Mouse (Mus musculus): ENCODE results near the gene Gm11554. TPM values are rescaled to one million over a fixed set of nuclear protein-coding genes. Genes with fewer than 3 reads are reported as not detected.
"Not testable (repeated sequence)": the region's sequence is repeated elsewhere in the genome, so short reads cannot be mapped to it uniquely, and the experiment has no call there.

Gene Gm11554
- not detected in 2 replicates for total RNA-seq (2014; rRNA removed)
- polyA plus RNA-seq (2015; fragmentation: Nextera tagmentation; extraction: Ambion mirVana) = not detected in 2 replicates

- H3K9me3 ChIP-seq (ENCODE audit: low read length); H3K27ac ChIP-seq (ENCODE audit: low read depth, low read length); H3K4me2 ChIP-seq (ENCODE audit: low read depth, low read length, poor library complexity, severe bottlenecking); ATAC-seq (ENCODE audit: low FRiP score); H3K27me3 ChIP-seq (ENCODE audit: insufficient read depth, low read length); DNase-seq (ENCODE audit: low spot score); H3K4me1 ChIP-seq (ENCODE audit: insufficient read depth, low read length); H3K9ac ChIP-seq (replicated peaks; ENCODE audit: low read length, poor library complexity, severe bottlenecking); H3K36me3 ChIP-seq (ENCODE audit: insufficient read depth, low read length); H3K4me3 ChIP-seq (ENCODE audit: low read depth, low read length): not testable (repeated sequence)
- no CpG with 5 or more reads among the region's 1 CpGs for WGBS
Measured at GRCm38 (mm10) chr11:99804346-99804745, at the start of gene Gm11554. Gene Gm11554 (minus strand): TSS chr11:99804446.

- H3K4me1 ChIP-seq (ENCODE audit: insufficient read depth, low read length) = no peaks in the 10 kb centered on the region
- H3K27me3 ChIP-seq (ENCODE audit: insufficient read depth, low read length) = no peaks in the 10 kb centered on the region
- DNase-seq (ENCODE audit: low spot score) = no peak
- H3K4me3 ChIP-seq (ENCODE audit: low read depth, low read length) = no peak within 1 kb of the TSS
- ATAC-seq (ENCODE audit: low FRiP score) = no peak
- H3K9me3 ChIP-seq (ENCODE audit: low read length) = no peaks in the 10 kb centered on the region
- H3K4me2 ChIP-seq (ENCODE audit: low read depth, low read length, poor library complexity, severe bottlenecking) = no peak within 1 kb of the TSS
- no peaks in the 10 kb centered on the region for H3K36me3 ChIP-seq (ENCODE audit: insufficient read depth, low read length)
- no peak for TF ChIP-seq CTCF (IDR thresholded peaks at IDR 0.05)
- no peak within 1 kb of the TSS for H3K9ac ChIP-seq (replicated peaks; ENCODE audit: low read length, poor library complexity, severe bottlenecking)
- H3K27ac ChIP-seq (ENCODE audit: low read depth, low read length) = no peak within 1 kb of the TSS
Measured at GRCm38 (mm10) chr11:99851508-99851907, 47.3 kb upstream of the Gm11554 start, which contains the start of gene Krtap4-16. Gene Krtap4-16 (minus strand): TSS chr11:99851608.

- Histone ChIP-seq H3K4me2 (ENCODE audit: low read depth, low read length, poor library complexity, severe bottlenecking) (no peak overlapping the region), H3K27me3 (ENCODE audit: insufficient read depth, low read length) (no peaks in the 10 kb centered on the region), H3K27ac (ENCODE audit: low read depth, low read length) (no peak overlapping the region), H3K9me3 (ENCODE audit: low read length) (no peaks in the 10 kb centered on the region), H3K4me3 (ENCODE audit: low read depth, low read length) (no peak overlapping the region), H3K4me1 (ENCODE audit: insufficient read depth, low read length) (no peaks in the 10 kb centered on the region), H3K36me3 (ENCODE audit: insufficient read depth, low read length) (no peaks in the 10 kb centered on the region), H3K9ac (replicated peaks; ENCODE audit: low read length, poor library complexity, severe bottlenecking) (no peak overlapping the region)
- ATAC-seq (ENCODE audit: low FRiP score) = no peak
- 98% methylated on average over 2 of the region's 2 CpGs for WGBS
- TF ChIP-seq CTCF (IDR thresholded peaks at IDR 0.05) = no peak
- no peak for DNase-seq (ENCODE audit: low spot score)
Measured at GRCm38 (mm10) chr11:99846746-99847145, 42.5 kb upstream of the Gm11554 start.

- Histone ChIP-seq H3K27ac (ENCODE audit: low read depth, low read length) (no peak overlapping the region), H3K9ac (replicated peaks; ENCODE audit: low read length, poor library complexity, severe bottlenecking) (no peak overlapping the region), H3K4me2 (ENCODE audit: low read depth, low read length, poor library complexity, severe bottlenecking) (no peak overlapping the region), H3K9me3 (ENCODE audit: low read length) (no peaks in the 10 kb centered on the region), H3K27me3 (ENCODE audit: insufficient read depth, low read length) (no peaks in the 10 kb centered on the region), H3K36me3 (ENCODE audit: insufficient read depth, low read length) (no peaks in the 10 kb centered on the region), H3K4me1 (ENCODE audit: insufficient read depth, low read length) (no peaks in the 10 kb centered on the region), H3K4me3 (ENCODE audit: low read depth, low read length) (no peak overlapping the region)
- ATAC-seq (ENCODE audit: low FRiP score) (no peak), DNase-seq (ENCODE audit: low spot score) (peak; percentile 40)
- TF ChIP-seq CTCF (IDR thresholded peaks at IDR 0.05) = no peak
- WGBS = 81% methylated on average over 1 of the region's 1 CpGs
Measured at GRCm38 (mm10) chr11:99842185-99842584, 37.9 kb upstream of the Gm11554 start.

- Histone ChIP-seq H3K9me3 (ENCODE audit: low read length) (no peaks in the 10 kb centered on the region), H3K9ac (replicated peaks; ENCODE audit: low read length, poor library complexity, severe bottlenecking) (no peak within 1 kb of the TSS), H3K36me3 (ENCODE audit: insufficient read depth, low read length) (no peaks in the 10 kb centered on the region), H3K27ac (ENCODE audit: low read depth, low read length) (no peak within 1 kb of the TSS), H3K4me3 (ENCODE audit: low read depth, low read length) (no peak within 1 kb of the TSS), H3K27me3 (ENCODE audit: insufficient read depth, low read length) (no peaks in the 10 kb centered on the region), H3K4me2 (ENCODE audit: low read depth, low read length, poor library complexity, severe bottlenecking) (no peak within 1 kb of the TSS), H3K4me1 (ENCODE audit: insufficient read depth, low read length) (no peaks in the 10 kb centered on the region)
- TF ChIP-seq CTCF (IDR thresholded peaks at IDR 0.05) = no peak
- 77% methylated on average over 1 of the region's 1 CpGs for WGBS
- no peak for DNase-seq (ENCODE audit: low spot score)
- ATAC-seq (ENCODE audit: low FRiP score) = no peak
Measured at GRCm38 (mm10) chr11:99837966-99838365, 33.7 kb upstream of the Gm11554 start, which contains the start of gene 2300003K06Rik. Gene 2300003K06Rik (minus strand): TSS chr11:99838066.

GRCm38 (mm10) chr11:99815566-99815965 is 11.3 kb upstream of the Gm11554 start, which contains the start of gene Gm11564:
Gene Gm11564 (minus strand): TSS chr11:99815666.
- not testable (repeated sequence) for H3K9me3 ChIP-seq (ENCODE audit: low read length); H3K9ac ChIP-seq (replicated peaks; ENCODE audit: low read length, poor library complexity, severe bottlenecking); DNase-seq (ENCODE audit: low spot score); H3K4me1 ChIP-seq (ENCODE audit: insufficient read depth, low read length); ATAC-seq (ENCODE audit: low FRiP score); H3K27ac ChIP-seq (ENCODE audit: low read depth, low read length); H3K4me3 ChIP-seq (ENCODE audit: low read depth, low read length); H3K36me3 ChIP-seq (ENCODE audit: insufficient read depth, low read length); H3K4me2 ChIP-seq (ENCODE audit: low read depth, low read length, poor library complexity, severe bottlenecking); H3K27me3 ChIP-seq (ENCODE audit: insufficient read depth, low read length)
- WGBS = 85% methylated on average over 2 of the region's 2 CpGs

- DNase-seq (ENCODE audit: low spot score); H3K36me3 ChIP-seq (ENCODE audit: insufficient read depth, low read length); H3K9me3 ChIP-seq (ENCODE audit: low read length); ATAC-seq (ENCODE audit: low FRiP score); H3K4me1 ChIP-seq (ENCODE audit: insufficient read depth, low read length); H3K4me2 ChIP-seq (ENCODE audit: low read depth, low read length, poor library complexity, severe bottlenecking); H3K27ac ChIP-seq (ENCODE audit: low read depth, low read length); H3K9ac ChIP-seq (replicated peaks; ENCODE audit: low read length, poor library complexity, severe bottlenecking); H3K27me3 ChIP-seq (ENCODE audit: insufficient read depth, low read length); H3K4me3 ChIP-seq (ENCODE audit: low read depth, low read length): not testable (repeated sequence)
Measured at GRCm38 (mm10) chr11:99809792-99810191, 5.5 kb upstream of the Gm11554 start, which contains the start of gene Krtap4-13. Gene Krtap4-13 (minus strand): TSS chr11:99809892.

- not testable (repeated sequence) for H3K27ac ChIP-seq (ENCODE audit: low read depth, low read length); H3K27me3 ChIP-seq (ENCODE audit: insufficient read depth, low read length); H3K9ac ChIP-seq (replicated peaks; ENCODE audit: low read length, poor library complexity, severe bottlenecking); H3K4me3 ChIP-seq (ENCODE audit: low read depth, low read length); H3K9me3 ChIP-seq (ENCODE audit: low read length); H3K4me1 ChIP-seq (ENCODE audit: insufficient read depth, low read length); ATAC-seq (ENCODE audit: low FRiP score); H3K4me2 ChIP-seq (ENCODE audit: low read depth, low read length, poor library complexity, severe bottlenecking); H3K36me3 ChIP-seq (ENCODE audit: insufficient read depth, low read length); DNase-seq (ENCODE audit: low spot score)
- no CpG with 5 or more reads among the region's 1 CpGs for WGBS
Measured at GRCm38 (mm10) chr11:99798832-99799231, 5.4 kb downstream of the Gm11554 start, which contains the start of gene Gm11569. Gene Gm11569 (minus strand): TSS chr11:99798932.

Data from midbrain, postnatal 0 days (tissue).